Mouse (Mus musculus): ENCODE data around the gene Gm14325. TPM values are rescaled to one million over a fixed set of nuclear protein-coding genes. Genes with fewer than 3 reads are reported as not detected.

Gene Gm14325
- polyA plus RNA-seq, 1 experiment from 2014 or later, result 35.8 TPM

Other genes starting within 250 kb of the Gm14325 start
- gene Gm14322, start 81.0 kb downstream of the Gm14325 start, polyA plus RNA-seq (2016; fragmentation: Nextera tagmentation; extraction: Ambion mirVana), result 4.8 and 4.9 TPM in 2 replicates
- 3.8 and 4.8 TPM in 2 replicates for gene Gm14327, start 56.8 kb upstream of the Gm14325 start, polyA plus RNA-seq (2016; fragmentation: Nextera tagmentation; extraction: Ambion mirVana)
- gene Zfp972, start 85.3 kb upstream of the Gm14325 start, polyA plus RNA-seq (2016; fragmentation: Nextera tagmentation; extraction: Ambion mirVana), result 0.33 TPM in 1 of 2 replicates, not detected in the other
- 17.2 and 19.0 TPM in 2 replicates for gene Gm14326, start 117.0 kb upstream of the Gm14325 start, polyA plus RNA-seq (2016; fragmentation: Nextera tagmentation; extraction: Ambion mirVana)
- 12.3 and 15.4 TPM in 2 replicates for gene Zfp971, start 182.9 kb upstream of the Gm14325 start, polyA plus RNA-seq (2016; fragmentation: Nextera tagmentation; extraction: Ambion mirVana)
- gene Zfp931, start 238.1 kb upstream of the Gm14325 start, polyA plus RNA-seq (2016; fragmentation: Nextera tagmentation; extraction: Ambion mirVana), result 12.2 and 14.4 TPM in 2 replicates